Mouse (Mus musculus): Measurements from ENCODE around the gene Eif3k. TPM values are rescaled to one million over a fixed set of nuclear protein-coding genes. Genes with fewer than 3 reads are reported as not detected.

Gene Eif3k
- total and polyA plus RNA-seq, 3 experiments: 545 to 671 TPM; not detected in 1

GRCm38 (mm10) chr7:28953476-28954376, 27.9 kb downstream of the Eif3k start (continued):
- TF ChIP-seq CHD2 (IDR thresholded peaks at IDR 0.05; ENCODE audit: low read length): no peak
- TF ChIP-seq TBP (IDR thresholded peaks at IDR 0.05; ENCODE audit: low read depth, low read length): 0 out of 2 replicates have a peak, but pooled peaks have one; percentile 12
- no peak for TF ChIP-seq UBTF (IDR thresholded peaks at IDR 0.05; ENCODE audit: borderline replicate concordance, insufficient read depth, low read depth, low read length)
- 0 out of 2 replicates have a peak, but pooled peaks have one; percentile 18 for TF ChIP-seq RCOR1 (IDR thresholded peaks at IDR 0.05; ENCODE audit: low read depth, low read length)

GRCm38 (mm10) chr7:28952786-28953185, 28.9 kb downstream of the Eif3k start:
- H3K27me3 ChIP-seq (ENCODE audit: control insufficient read depth in 1 of 2, insufficient read depth in 2 of 2, low read length in 2 of 2): no peaks in the 10 kb centered on the region
- H3K27ac ChIP-seq (ENCODE audit: control insufficient read depth, low read depth, low read length): no peak overlapping the region
- H3K79me2 ChIP-seq (ENCODE audit: control insufficient read depth, insufficient read depth, low read length, poor library complexity): peaks cover 74% of the 10 kb centered on the region
- peaks cover 27 to 37% of the 10 kb centered on the region in 2 experiments for H3K4me1 ChIP-seq (ENCODE audit: control insufficient read depth in 1 of 2, insufficient read depth in 2 of 2, low read length in 2 of 2)
- DNase-seq (ENCODE audit: low read depth, low spot score): peak; percentile 75
- peak; percentile 95 for TF ChIP-seq ZNF384 (IDR thresholded peaks at IDR 0.05; ENCODE audit: low read depth, low read length)
- no peak for TF ChIP-seq MYB (IDR thresholded peaks at IDR 0.05; ENCODE audit: low read depth, low read length)
- no peak for TF ChIP-seq ZC3H11A (IDR thresholded peaks at IDR 0.05; ENCODE audit: low read depth, low read length)
- no peak for TF ChIP-seq USF2 (IDR thresholded peaks at IDR 0.05; ENCODE audit: borderline replicate concordance in 1 of 2, insufficient read depth in 1 of 2, low read depth in 1 of 2, low read length in 2 of 2)
- peak; percentile 35; the same call in 1 of the 2 replicates for TF ChIP-seq ETS1 (IDR thresholded peaks at IDR 0.05; ENCODE audit: low read depth, low read length)
- no peak overlapping the region for H3K4me3 ChIP-seq (ENCODE audit: control insufficient read depth in 1 of 2, insufficient read depth in 1 of 2, low read depth in 2 of 2, low read length in 2 of 2)
- no peak overlapping the region for H3K9ac ChIP-seq (ENCODE audit: control insufficient read depth, low read depth, low read length, poor library complexity, severe bottlenecking)
- no peaks in the 10 kb centered on the region for H3K9me3 ChIP-seq (replicated peaks; ENCODE audit: insufficient read depth, low read length)
- H3K36me3 ChIP-seq (ENCODE audit: control insufficient read depth in 1 of 2, insufficient read depth in 2 of 2, low read length in 2 of 2): peaks cover 10 to 67% of the 10 kb centered on the region in 2 experiments

- Histone ChIP-seq H3K4me3 (ENCODE audit: control insufficient read depth in 1 of 2, insufficient read depth in 1 of 2, low read depth in 2 of 2, low read length in 2 of 2) (no peak overlapping the region), H3K27me3 (ENCODE audit: control insufficient read depth in 1 of 2, insufficient read depth in 2 of 2, low read length in 2 of 2) (no peaks in the 10 kb centered on the region), H3K9me3 (replicated peaks; ENCODE audit: insufficient read depth, low read length) (no peaks in the 10 kb centered on the region), H3K36me3 (ENCODE audit: control insufficient read depth in 1 of 2, insufficient read depth in 2 of 2, low read length in 2 of 2) (peaks cover 11 to 57% of the 10 kb centered on the region in 2 experiments), H3K9ac (ENCODE audit: control insufficient read depth, low read depth, low read length, poor library complexity, severe bottlenecking) (no peak overlapping the region), H3K4me1 (ENCODE audit: control insufficient read depth in 1 of 2, insufficient read depth in 2 of 2, low read length in 2 of 2) (peaks cover 20 to 32% of the 10 kb centered on the region in 2 experiments), H3K79me2 (ENCODE audit: control insufficient read depth, insufficient read depth, low read length, poor library complexity) (peaks cover 72% of the 10 kb centered on the region), H3K27ac (ENCODE audit: control insufficient read depth, low read depth, low read length) (no peak overlapping the region)
- TF ChIP-seq TBP (IDR thresholded peaks at IDR 0.05; ENCODE audit: low read depth, low read length): no peak
- TF ChIP-seq SIN3A (IDR thresholded peaks at IDR 0.05; ENCODE audit: low read length): no peak
- no peak for DNase-seq (ENCODE audit: low read depth, low spot score)
Observed at GRCm38 (mm10) chr7:28951764-28952163, 29.9 kb downstream of the Eif3k start.

All from MEL (cell line).